Mouse (Mus musculus) forebrain, embryonic 14.5 days (tissue): Measurements from ENCODE around the gene Mob3c. TPM values are rescaled to one million over a fixed set of nuclear protein-coding genes. Genes with fewer than 3 reads are reported as not detected.

Experiments used
- ATAC-seq: fragments of 200-750 bp; cut with Nextera tagmentation; 2 replicates; pipeline ENCODE4 v1.8.0; 2017; ENCODE audit warnings: mild to moderate bottlenecking, moderate library complexity
- DNase-seq: peaks from one replicate; pipeline ENCODE4 v3.0.0-alpha.2; 2015; ENCODE audit warnings: low spot score
- H3K27ac ChIP-seq: fragments of 300-500 bp; sonication (generic); 2 replicates; pipeline ENCODE4 v1.5.1; 2014; ENCODE audit warnings: low read depth, mild to moderate bottlenecking, control low read depth, low read length, moderate library complexity
- H3K27me3 ChIP-seq: fragments of 300-500 bp; sonication (generic); replicated peaks from 2 replicates; pipeline ENCODE4 v1.6.1; 2014; ENCODE audit warnings: low read length, control low read depth, mixed read lengths; ENCODE audit not compliant: control insufficient read depth, insufficient read depth
- H3K36me3 ChIP-seq: fragments of 300-500 bp; sonication (generic); 2 replicates; pipeline ENCODE4 v1.6.1; 2014; ENCODE audit warnings: low read length, control low read depth; ENCODE audit not compliant: control insufficient read depth, insufficient read depth
- H3K4me1 ChIP-seq: fragments of 300-500 bp; sonication (generic); 2 replicates; pipeline ENCODE4 v1.6.1; 2014; ENCODE audit warnings: antibody characterized with exemption, low read length, control low read depth; ENCODE audit not compliant: control insufficient read depth, insufficient read depth
- H3K4me2 ChIP-seq: fragments of 300-500 bp; sonication (generic); 2 replicates; pipeline ENCODE4 v1.6.1; 2014; ENCODE audit warnings: mild to moderate bottlenecking, control low read depth, low read length
- H3K4me3 ChIP-seq: fragments of 300-500 bp; sonication (generic); 2 replicates; pipeline ENCODE4 v1.5.1; 2014; ENCODE audit warnings: low read depth, low read length, control low read depth
- H3K9ac ChIP-seq: fragments of 300-500 bp; sonication (generic); 2 replicates; pipeline ENCODE4 v1.6.1; 2014; ENCODE audit warnings: mild to moderate bottlenecking, low read length, control low read depth, moderate library complexity
- H3K9me3 ChIP-seq: fragments of 300-500 bp; sonication (generic); replicated peaks from 2 replicates; pipeline ENCODE4 v1.6.1; 2016; ENCODE audit warnings: low read length, control low read depth, mixed read lengths; ENCODE audit not compliant: control insufficient read depth
- WGBS: fragments of 180-500 bp; shearing (Covaris S2); extraction: QIAGEN DNeasy Blood & Tissue Kit; methylation state at CpG from one replicate; pipeline ENCODE4 v1.1.7; 2014; 5-methylcytosine and 5-hydroxymethylcytosine counted together
- polyA plus RNA-seq: library from polyadenylated mRNA; unstranded; fragments of >200 nt; fragmentation: Nextera tagmentation; extraction: Ambion mirVana; gene quantifications from 2 replicates; pipeline ENCODE4 v1.2.1, GENCODE M21; 2014

Gene Mob3c
- polyA plus RNA-seq, 1 experiment from 2014 or later = 3.1 TPM

DNA sequence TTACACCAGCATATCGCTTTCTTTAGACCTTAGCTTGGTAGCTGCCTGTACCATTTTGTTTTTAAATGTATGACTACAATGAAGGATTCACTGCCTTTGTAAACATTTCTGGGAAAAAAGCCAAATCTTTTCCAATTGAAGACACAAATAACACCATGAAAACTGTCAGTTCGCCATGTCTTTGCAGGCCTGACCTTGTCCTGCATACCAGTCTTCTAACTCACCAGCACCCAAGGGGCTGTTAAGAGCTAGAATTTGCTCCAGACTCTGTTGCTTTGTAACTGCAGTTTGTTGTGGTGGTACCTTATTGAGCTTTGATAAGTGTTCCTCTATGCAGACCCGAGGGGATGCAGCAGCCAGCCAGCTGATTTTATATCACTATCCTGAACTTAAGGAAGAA, 27.9 kb upstream of the Mob3c start:
- Histone ChIP-seq H3K4me3 (no peak overlapping the region), H3K9ac (no peak overlapping the region), H3K4me1 (no peaks in the 10 kb centered on the region), H3K36me3 (peaks cover 56% of the 10 kb centered on the region), H3K27me3 (no peaks in the 10 kb centered on the region), H3K9me3 (no peaks in the 10 kb centered on the region), H3K27ac (no peak overlapping the region), H3K4me2 (no peak overlapping the region)
- DNase-seq (peak; percentile 22), ATAC-seq (no peak)
- WGBS = 65% methylated on average over 3 of the region's 3 CpGs

DNA sequence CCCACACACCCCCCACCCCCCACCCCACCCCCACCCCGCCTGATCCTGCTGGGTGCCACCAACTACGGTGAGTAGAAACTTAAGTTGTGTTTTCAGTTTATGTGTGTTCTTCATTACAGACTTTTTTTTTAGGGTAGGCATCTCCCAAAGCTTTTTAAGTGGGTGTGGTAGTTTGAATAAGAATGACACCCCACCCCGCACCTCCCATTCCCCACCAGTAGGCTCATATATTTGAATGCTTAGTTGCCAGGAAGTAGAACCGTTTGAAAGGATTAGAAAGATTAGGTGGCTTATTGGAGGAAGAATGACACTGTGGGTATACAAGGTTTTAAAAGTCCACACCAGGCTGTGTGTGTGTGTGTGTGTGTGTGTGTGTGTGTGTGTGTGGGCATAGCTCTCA, 15.6 kb upstream of the Mob3c start:
- no peak overlapping the region for H3K4me3 ChIP-seq
- H3K4me1 ChIP-seq = no peaks in the 10 kb centered on the region
- no peak overlapping the region for H3K27ac ChIP-seq
- no peaks in the 10 kb centered on the region for H3K27me3 ChIP-seq
- H3K4me2 ChIP-seq = no peak overlapping the region
- H3K9ac ChIP-seq = no peak overlapping the region
- DNase-seq = no peak
- 78% methylated on average over 4 of the region's 4 CpGs for WGBS
- peaks cover 26% of the 10 kb centered on the region for H3K36me3 ChIP-seq
- no peak for ATAC-seq
- no peaks in the 10 kb centered on the region for H3K9me3 ChIP-seq

DNA sequence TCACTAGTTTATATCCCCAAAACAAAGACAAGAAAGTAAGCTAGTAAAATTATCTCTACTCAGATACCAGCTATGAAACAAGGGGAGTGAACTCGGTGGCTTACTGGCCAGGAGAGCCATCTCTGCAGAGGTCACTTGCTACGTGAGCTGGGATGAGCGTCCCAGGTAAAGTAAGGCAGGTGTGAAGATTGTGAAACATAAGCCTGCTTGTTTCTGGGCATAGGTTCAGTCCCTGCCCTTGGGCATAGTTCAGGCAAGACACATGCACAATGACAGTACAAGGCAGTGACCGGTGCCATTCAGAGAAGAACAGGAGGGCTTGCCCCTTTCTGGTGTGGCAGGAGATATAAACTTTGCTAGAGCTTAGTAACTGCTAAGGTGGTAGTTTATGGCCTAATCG, 12.3 kb upstream of the Mob3c start:
- ATAC-seq = no peak
- 95% methylated on average over 5 of the region's 5 CpGs for WGBS
- H3K27me3 ChIP-seq = no peaks in the 10 kb centered on the region
- no peaks in the 10 kb centered on the region for H3K4me1 ChIP-seq
- H3K4me2 ChIP-seq = no peak overlapping the region
- H3K4me3 ChIP-seq = no peak overlapping the region
- no peak overlapping the region for H3K9ac ChIP-seq
- H3K36me3 ChIP-seq = peaks cover 24% of the 10 kb centered on the region
- H3K27ac ChIP-seq = no peak overlapping the region
- no peaks in the 10 kb centered on the region for H3K9me3 ChIP-seq
- no peak for DNase-seq

DNA sequence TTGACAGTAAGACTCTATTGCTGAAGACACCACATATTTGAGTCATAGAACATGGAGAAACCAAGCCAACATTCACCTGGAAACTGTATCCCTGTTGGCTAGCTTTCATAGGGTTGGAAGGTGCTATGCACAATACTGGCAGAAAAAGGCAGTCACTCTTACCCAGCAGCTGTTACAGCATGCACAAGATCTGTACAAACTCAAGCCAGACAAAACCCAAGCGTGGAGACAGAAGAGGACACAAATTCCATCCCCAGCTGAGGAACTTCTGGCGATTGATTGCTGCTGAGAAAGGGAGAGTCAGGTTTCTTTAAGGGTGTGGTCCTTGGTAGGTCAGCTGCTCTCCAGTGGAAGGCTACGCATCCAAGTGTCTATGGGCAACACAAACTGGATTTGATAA, 7.7 kb upstream of the Mob3c start:
- no peak for ATAC-seq
- H3K27me3 ChIP-seq = no peaks in the 10 kb centered on the region
- H3K4me2 ChIP-seq = no peak overlapping the region
- no peaks in the 10 kb centered on the region for H3K9me3 ChIP-seq
- H3K36me3 ChIP-seq = 0 out of 2 replicates have a peak, but pooled peaks cover 9% of the 10 kb centered on the region
- no peaks in the 10 kb centered on the region for H3K4me1 ChIP-seq
- DNase-seq = no peak
- H3K9ac ChIP-seq = no peak overlapping the region
- no peak overlapping the region for H3K27ac ChIP-seq
- H3K4me3 ChIP-seq = no peak overlapping the region
- 80% methylated on average over 3 of the region's 3 CpGs for WGBS

DNA sequence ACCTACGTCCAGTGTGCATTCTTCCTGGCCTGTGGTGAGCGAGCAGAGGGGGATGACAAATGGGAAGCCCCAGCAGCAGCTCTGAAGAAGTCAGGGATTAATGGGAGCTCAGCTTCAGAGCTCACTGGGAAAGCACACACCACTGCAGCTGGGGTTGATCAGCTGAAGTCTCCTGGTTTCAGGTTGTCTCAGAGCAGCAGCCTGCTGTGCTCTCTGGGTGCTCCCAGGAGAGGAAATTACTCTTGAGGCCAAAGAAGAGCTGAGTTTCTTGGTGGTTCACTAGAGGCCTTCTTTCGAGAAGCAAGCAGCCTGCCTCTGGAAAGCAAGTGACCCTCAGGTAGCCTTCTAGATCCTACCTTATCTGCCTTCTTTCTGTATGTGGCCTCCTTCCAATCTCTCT, 6.9 kb upstream of the Mob3c start:
- Histone ChIP-seq H3K4me2 (no peak overlapping the region), H3K4me3 (no peak overlapping the region), H3K9me3 (no peaks in the 10 kb centered on the region), H3K36me3 (0 out of 2 replicates have a peak, but pooled peaks cover 5% of the 10 kb centered on the region), H3K27me3 (no peaks in the 10 kb centered on the region), H3K9ac (no peak overlapping the region), H3K4me1 (no peaks in the 10 kb centered on the region), H3K27ac (no peak overlapping the region)
- WGBS = 78% methylated on average over 3 of the region's 3 CpGs
- no peak for DNase-seq
- no peak for ATAC-seq

DNA sequence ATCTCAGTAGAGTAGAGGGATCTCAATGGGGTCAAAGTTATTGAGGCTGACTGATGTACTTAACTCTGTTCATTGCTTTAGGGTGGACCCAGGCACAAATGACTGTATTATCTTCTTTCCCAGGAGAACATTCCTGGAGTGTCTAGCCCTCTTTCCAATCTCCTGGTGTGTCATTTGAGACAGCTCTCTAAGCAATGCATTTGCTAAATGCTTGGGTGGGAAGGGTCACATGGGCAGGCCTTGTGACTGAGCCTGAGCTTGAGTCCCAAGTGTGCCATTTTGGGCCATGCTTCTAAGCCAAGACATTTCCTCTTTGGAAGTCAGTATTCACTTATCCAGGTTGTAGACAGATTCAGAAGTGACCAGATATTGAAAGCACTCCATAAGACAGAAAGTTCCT, 6.5 kb upstream of the Mob3c start:
- Histone ChIP-seq H3K4me3 (no peak overlapping the region), H3K9ac (no peak overlapping the region), H3K4me1 (no peaks in the 10 kb centered on the region), H3K27ac (no peak overlapping the region), H3K9me3 (no peaks in the 10 kb centered on the region), H3K36me3 (0 out of 2 replicates have a peak, but pooled peaks cover 2% of the 10 kb centered on the region), H3K4me2 (no peak overlapping the region), H3K27me3 (no peaks in the 10 kb centered on the region)
- no peak for ATAC-seq
- DNase-seq = no peak

DNA sequence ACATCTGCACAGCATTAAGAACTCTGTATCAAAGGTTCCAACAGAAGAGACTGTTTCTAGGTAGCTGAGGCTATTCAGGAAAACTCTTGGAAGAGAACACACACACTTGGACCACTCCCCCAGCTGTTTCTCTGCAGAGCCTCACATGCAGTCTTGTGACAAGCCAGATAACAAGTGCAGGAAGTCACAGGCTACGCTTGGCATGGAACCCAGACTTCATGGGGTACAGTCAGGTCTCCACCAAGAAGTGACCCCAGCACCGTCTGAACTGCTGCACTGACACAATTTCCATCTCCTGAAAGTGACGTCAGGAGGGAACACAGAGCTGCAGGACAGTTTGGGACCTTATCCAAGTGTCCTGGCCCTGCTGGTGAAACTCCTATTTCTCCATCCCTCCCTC, 6.0 kb upstream of the Mob3c start:
- Histone ChIP-seq H3K4me2 (no peak overlapping the region), H3K9ac (no peak overlapping the region), H3K4me3 (no peak overlapping the region), H3K9me3 (no peaks in the 10 kb centered on the region), H3K27me3 (no peaks in the 10 kb centered on the region), H3K27ac (no peak overlapping the region), H3K36me3 (no peaks in the 10 kb centered on the region), H3K4me1 (no peaks in the 10 kb centered on the region)
- DNase-seq = no peak
- no peak for ATAC-seq
- 80% methylated on average over 3 of the region's 3 CpGs for WGBS

DNA sequence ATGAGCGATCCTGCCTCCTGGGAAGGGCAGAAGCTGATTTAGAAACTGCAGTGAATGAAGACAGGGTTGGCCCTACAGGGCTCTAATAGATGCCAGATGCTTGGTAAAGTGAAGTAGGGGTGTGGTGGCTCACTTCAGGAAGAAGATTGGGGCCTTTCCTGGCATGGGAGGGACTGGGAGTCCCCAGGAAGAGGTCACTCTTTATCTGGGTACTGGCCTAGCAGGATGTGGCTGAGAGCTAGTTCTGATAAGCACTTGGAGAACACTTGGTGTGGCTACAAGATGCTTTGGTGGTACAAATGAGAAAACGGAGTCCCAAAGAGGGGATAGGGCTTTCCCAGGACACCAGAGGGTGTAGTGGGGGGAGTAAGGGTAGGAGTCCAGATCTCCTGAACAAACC, 3.7 kb upstream of the Mob3c start:
- ATAC-seq (no peak), DNase-seq (no peak)
- H3K36me3 ChIP-seq = no peaks in the 10 kb centered on the region
- H3K4me1 ChIP-seq = peaks cover 6% of the 10 kb centered on the region
- no peak overlapping the region for H3K4me2 ChIP-seq
- no peak overlapping the region for H3K4me3 ChIP-seq
- H3K27ac ChIP-seq = no peak overlapping the region
- 87% methylated on average over 2 of the region's 2 CpGs for WGBS
- H3K9ac ChIP-seq = no peak overlapping the region
- H3K27me3 ChIP-seq = no peaks in the 10 kb centered on the region
- H3K9me3 ChIP-seq = no peaks in the 10 kb centered on the region

DNA sequence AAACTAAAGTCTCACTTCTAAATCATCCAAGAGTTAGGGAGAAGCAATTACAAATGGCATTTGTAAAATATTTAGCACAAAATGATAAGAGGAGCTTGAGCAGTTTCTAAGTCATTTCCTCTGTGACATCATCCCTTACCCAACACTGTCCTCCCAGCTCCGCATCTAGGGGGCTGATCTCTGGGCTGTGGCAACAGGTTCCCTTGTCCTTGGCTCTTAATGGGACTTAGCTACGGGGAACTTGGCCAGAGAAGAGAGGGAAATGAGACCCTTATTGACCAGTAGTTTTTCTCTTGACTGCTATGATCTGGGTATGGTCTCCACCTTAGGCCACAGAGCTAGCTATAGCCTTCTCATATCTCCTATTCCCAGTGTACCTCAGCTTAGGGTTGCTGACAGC, 2.6 kb upstream of the Mob3c start:
- no peaks in the 10 kb centered on the region for H3K9me3 ChIP-seq
- H3K27me3 ChIP-seq = no peaks in the 10 kb centered on the region
- no peaks in the 10 kb centered on the region for H3K36me3 ChIP-seq
- 80% methylated on average over 2 of the region's 2 CpGs for WGBS
- ATAC-seq (no peak), DNase-seq (no peak)
- no peak overlapping the region for H3K9ac ChIP-seq
- H3K4me1 ChIP-seq = peaks cover 6% of the 10 kb centered on the region
- no peak overlapping the region for H3K4me3 ChIP-seq
- no peak overlapping the region for H3K4me2 ChIP-seq
- H3K27ac ChIP-seq = no peak overlapping the region
